Mouse (Mus musculus) neural tube, embryonic 14.5 days (tissue): ENCODE results near the gene Btaf1. TPM values are rescaled to one million over a fixed set of nuclear protein-coding genes. Genes with fewer than 3 reads are reported as not detected.

Source experiments
- ATAC-seq: fragments of 200-750 bp; cut with Nextera tagmentation; 2 replicates; pipeline ENCODE4 v1.8.0; 2017; ENCODE audit warnings: low read depth, mild to moderate bottlenecking, moderate TSS enrichment, moderate library complexity
- H3K27ac ChIP-seq: fragments of 300-500 bp; sonication (generic); 2 replicates; pipeline ENCODE4 v1.5.1; 2014; ENCODE audit warnings: low read depth, mild to moderate bottlenecking, control low read depth, low read length, moderate library complexity, mixed read lengths
- H3K27me3 ChIP-seq: fragments of 300-500 bp; sonication (generic); 2 replicates; pipeline ENCODE4 v1.6.1; 2014; ENCODE audit warnings: low read length; ENCODE audit not compliant: control insufficient read depth, insufficient read depth
- H3K36me3 ChIP-seq: fragments of 300-500 bp; sonication (generic); 2 replicates; pipeline ENCODE4 v1.6.1; 2014; ENCODE audit warnings: low read length, mixed read lengths; ENCODE audit not compliant: control insufficient read depth, insufficient read depth
- H3K4me1 ChIP-seq: fragments of 300-500 bp; sonication (generic); 2 replicates; pipeline ENCODE4 v1.6.1; 2014; ENCODE audit warnings: low read length; ENCODE audit not compliant: control insufficient read depth, insufficient read depth
- H3K4me2 ChIP-seq: fragments of 300-500 bp; sonication (generic); 2 replicates; pipeline ENCODE4 v1.6.1; 2014; ENCODE audit warnings: mild to moderate bottlenecking, low read depth, low read length, control low read depth
- H3K4me3 ChIP-seq: fragments of 300-500 bp; sonication (generic); 2 replicates; pipeline ENCODE4 v1.5.1; 2014; ENCODE audit warnings: low read depth, low read length, control low read depth, mixed read lengths
- H3K9ac ChIP-seq: fragments of 300-500 bp; sonication (generic); replicated peaks from 2 replicates; pipeline ENCODE4 v1.6.1; 2014; ENCODE audit warnings: low read depth, mild to moderate bottlenecking, control low read depth, low read length, mixed read lengths
- H3K9me3 ChIP-seq: fragments of 300-500 bp; sonication (generic); 2 replicates; pipeline ENCODE4 v1.6.1; 2016; ENCODE audit warnings: low read length; ENCODE audit not compliant: control insufficient read depth
- WGBS: fragments of 180-500 bp; shearing (Covaris S2); extraction: QIAGEN DNeasy Blood & Tissue Kit; methylation state at CpG from one replicate; pipeline ENCODE4 v1.1.7; 2014; 5-methylcytosine and 5-hydroxymethylcytosine counted together
- polyA plus RNA-seq: library from polyadenylated mRNA; unstranded; fragments of >200 nt; fragmentation: Nextera tagmentation; extraction: Ambion mirVana; gene quantifications from 2 replicates; pipeline ENCODE4 v1.2.1, GENCODE M21; 2014

Gene Btaf1
- polyA plus RNA-seq, 1 experiment from 2014 or later, result 14.7 TPM

DNA sequence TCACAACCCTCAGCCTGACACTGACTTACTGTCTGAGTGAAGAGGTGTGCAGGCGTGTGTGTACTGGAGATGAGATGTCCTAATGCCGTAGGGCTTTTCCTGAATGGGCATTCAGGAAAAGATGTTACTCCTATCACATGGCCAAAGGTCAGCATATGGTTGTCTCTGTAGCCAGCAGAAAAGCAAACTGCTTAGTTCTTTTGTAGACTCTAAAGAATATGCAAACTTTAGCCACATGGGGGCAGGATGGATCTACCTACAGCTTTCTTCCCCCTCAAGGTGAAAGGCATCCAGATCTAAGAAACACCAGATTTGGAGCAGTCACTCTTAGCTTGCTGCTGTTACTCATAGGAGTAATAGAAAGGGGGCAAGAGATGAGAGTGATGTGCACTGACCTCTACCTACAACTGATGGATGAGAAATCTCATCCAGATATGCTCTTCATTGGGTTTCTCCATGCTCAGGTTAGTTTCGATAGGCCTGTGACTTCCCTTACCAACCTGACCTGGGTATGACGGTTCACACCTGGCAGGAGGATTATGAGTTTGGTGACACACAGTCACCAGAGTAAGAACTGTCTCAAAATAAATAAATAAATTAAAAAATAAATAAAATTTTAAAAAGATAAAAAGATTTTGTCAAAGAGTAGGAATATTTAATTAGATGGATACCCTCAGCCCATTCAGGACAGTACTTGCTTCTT lies 124.9 kb downstream of the Btaf1 start:
- H3K36me3 ChIP-seq, result no peaks in the 10 kb centered on the region
- H3K4me3 ChIP-seq, result no peak overlapping the region
- H3K9ac ChIP-seq, result no peak overlapping the region
- peak; percentile 46; the same call in 1 of the 2 replicates for ATAC-seq
- WGBS, result 63% methylated on average over 4 of the region's 4 CpGs
- H3K4me2 ChIP-seq, result no peak overlapping the region
- no peaks in the 10 kb centered on the region for H3K9me3 ChIP-seq
- no peaks in the 10 kb centered on the region for H3K27me3 ChIP-seq
- H3K4me1 ChIP-seq, result no peaks in the 10 kb centered on the region
- H3K27ac ChIP-seq, result no peak overlapping the region

DNA sequence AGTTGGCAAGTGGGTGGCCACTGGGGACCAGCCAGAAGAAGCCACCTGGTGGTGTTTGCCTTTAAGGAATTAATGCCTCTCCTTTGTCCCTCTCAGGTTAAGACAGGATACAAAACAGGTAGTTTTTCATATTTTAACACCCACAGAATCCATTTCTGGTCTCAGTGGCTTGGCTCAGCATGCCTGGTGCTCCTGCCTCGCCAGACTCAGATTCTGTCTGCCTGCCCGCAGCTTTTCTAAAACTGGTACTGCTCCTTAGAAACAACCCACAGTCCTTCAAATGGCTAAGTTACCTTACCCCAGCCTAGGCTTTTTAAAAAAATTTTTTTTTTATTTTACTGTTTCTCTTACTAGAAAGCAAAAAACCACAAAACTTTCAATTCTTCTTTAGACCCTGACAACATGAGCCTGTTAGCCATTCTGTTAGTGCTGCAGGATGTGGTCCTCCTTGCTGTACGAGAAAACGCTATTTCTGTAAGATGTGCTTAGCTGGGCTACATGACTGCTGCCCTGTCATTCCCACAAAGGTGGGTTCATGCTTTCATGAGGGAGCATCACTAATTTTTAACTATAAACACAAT lies 130.2 kb downstream of the Btaf1 start:
- H3K27me3 ChIP-seq, result no peaks in the 10 kb centered on the region
- 91% methylated on average over 4 of the region's 4 CpGs for WGBS
- no peak overlapping the region for H3K27ac ChIP-seq
- ATAC-seq, result no peak
- no peak overlapping the region for H3K9ac ChIP-seq
- no peaks in the 10 kb centered on the region for H3K36me3 ChIP-seq
- no peaks in the 10 kb centered on the region for H3K4me1 ChIP-seq
- H3K4me2 ChIP-seq, result no peak overlapping the region
- H3K9me3 ChIP-seq, result no peaks in the 10 kb centered on the region
- H3K4me3 ChIP-seq, result no peak overlapping the region

DNA sequence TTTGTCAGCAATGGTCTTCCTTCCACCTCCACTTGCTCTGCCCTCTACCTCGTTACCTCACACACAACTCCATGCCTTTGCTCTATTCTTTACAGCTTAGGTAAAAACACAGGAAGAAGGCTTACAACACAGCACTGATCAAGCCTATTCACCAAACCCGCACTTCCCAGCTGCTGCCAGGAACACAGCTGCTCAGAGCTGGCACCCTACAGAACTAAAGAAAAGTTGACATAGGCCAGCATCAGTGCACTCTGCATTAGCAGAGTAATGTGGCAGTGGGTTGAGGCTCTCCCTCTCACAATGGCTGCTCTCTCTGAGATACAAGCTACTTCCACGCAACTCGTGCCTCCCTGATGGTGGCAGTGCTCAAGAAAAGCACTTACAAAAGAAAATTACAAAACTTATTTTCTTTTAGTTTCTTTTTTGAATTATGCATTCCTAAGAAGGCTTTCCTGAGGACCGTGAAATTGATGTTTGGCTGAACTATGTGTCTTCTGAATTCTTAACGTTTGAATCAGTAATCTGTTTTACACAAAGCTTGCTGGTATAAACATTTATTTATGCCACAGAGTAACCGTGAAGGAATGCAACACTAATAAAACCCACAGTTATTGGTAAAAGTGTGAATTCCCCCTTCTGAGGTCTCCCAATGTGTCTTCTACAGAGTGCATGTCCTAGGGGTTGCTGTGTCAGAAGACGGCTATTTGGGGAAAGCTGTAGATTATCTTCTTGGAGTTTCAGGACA lies 131.5 kb downstream of the Btaf1 start:
- 71% methylated on average over 8 of the region's 8 CpGs for WGBS
- H3K27me3 ChIP-seq, result no peaks in the 10 kb centered on the region
- H3K9me3 ChIP-seq, result no peaks in the 10 kb centered on the region
- H3K9ac ChIP-seq, result no peak overlapping the region
- no peak overlapping the region for H3K4me2 ChIP-seq
- H3K4me1 ChIP-seq, result no peaks in the 10 kb centered on the region
- H3K36me3 ChIP-seq, result no peaks in the 10 kb centered on the region
- ATAC-seq, result no peak
- no peak overlapping the region for H3K27ac ChIP-seq
- H3K4me3 ChIP-seq, result no peak overlapping the region

DNA sequence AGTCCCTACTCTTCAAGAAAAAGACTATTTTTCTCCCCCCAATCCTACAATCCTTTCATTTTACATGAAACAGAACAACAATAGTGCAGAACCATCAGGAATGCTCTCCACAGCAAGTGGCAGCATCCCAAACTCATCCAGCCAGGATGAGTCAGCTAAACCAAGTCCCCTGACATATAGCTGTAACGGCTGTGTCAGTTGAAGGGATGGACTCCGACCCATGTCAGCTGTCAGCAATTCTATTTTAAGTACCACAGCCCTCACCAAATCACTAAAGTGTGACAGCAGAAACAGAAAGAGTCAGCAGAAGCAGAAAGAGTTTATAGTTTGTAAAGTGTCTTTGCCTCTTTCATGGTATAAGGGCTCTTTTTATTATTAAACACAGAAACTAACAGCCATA lies 133.7 kb downstream of the Btaf1 start:
- H3K36me3 ChIP-seq, result no peaks in the 10 kb centered on the region; the same call in 1 of the 2 replicates
- H3K27ac ChIP-seq, result no peak overlapping the region
- WGBS, result 58% methylated on average over 2 of the region's 2 CpGs
- H3K4me1 ChIP-seq, result no peaks in the 10 kb centered on the region
- H3K4me2 ChIP-seq, result no peak overlapping the region
- H3K27me3 ChIP-seq, result no peaks in the 10 kb centered on the region
- no peaks in the 10 kb centered on the region for H3K9me3 ChIP-seq
- H3K4me3 ChIP-seq, result no peak overlapping the region
- ATAC-seq, result no peak
- H3K9ac ChIP-seq, result no peak overlapping the region

DNA sequence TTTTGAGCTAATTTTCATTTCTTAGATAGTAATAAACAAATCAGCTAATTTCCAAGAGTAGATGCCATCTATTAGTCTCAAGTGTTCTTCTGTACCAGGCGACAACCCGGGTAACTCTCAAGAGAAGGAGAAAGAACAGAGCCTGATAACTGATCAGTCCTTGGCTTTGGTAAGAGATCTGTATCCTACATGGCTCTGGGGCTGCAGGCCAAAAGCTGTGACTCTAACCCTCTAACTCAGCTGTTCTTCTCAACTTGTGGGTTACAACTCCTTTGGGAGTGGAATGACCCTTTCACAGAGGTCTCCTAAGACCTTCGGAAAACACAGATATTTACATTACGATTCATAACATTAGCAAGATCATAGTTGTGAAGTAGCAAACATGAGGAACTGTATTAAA lies 134.2 kb downstream of the Btaf1 start:
- no peaks in the 10 kb centered on the region; the same call in 1 of the 2 replicates for H3K36me3 ChIP-seq
- no peaks in the 10 kb centered on the region for H3K9me3 ChIP-seq
- H3K27ac ChIP-seq, result no peak overlapping the region
- H3K4me1 ChIP-seq, result no peaks in the 10 kb centered on the region
- no peak overlapping the region for H3K9ac ChIP-seq
- WGBS, result 88% methylated on average over 4 of the region's 4 CpGs
- no peak for ATAC-seq
- no peak overlapping the region for H3K4me3 ChIP-seq
- no peak overlapping the region for H3K4me2 ChIP-seq
- no peaks in the 10 kb centered on the region for H3K27me3 ChIP-seq

Other genes starting within 250 kb of the Btaf1 start
- gene Ppp1r3c, start 189.4 kb upstream of the Btaf1 start, polyA plus RNA-seq, result 20.3 and 21.9 TPM in 2 replicates
- 71.2 and 86.2 TPM in 2 replicates for gene Tnks2, start 91.8 kb upstream of the Btaf1 start, polyA plus RNA-seq
- gene Fgfbp3, start 6.5 kb upstream of the Btaf1 start, polyA plus RNA-seq, result 73.4 and 93.0 TPM in 2 replicates